Mouse (Mus musculus) mature B cell (primary cell): ENCODE data around the gene Mmp12.
"Not testable (repeated sequence)": the region's sequence is repeated elsewhere in the genome, so short reads cannot be mapped to it uniquely, and the experiment has no call there.

Experiments used
- in situ Hi-C: fragments of 300-500 bp; cut with MboI; formaldehyde crosslinking; loops from 2 replicates; pipeline ENCODE4 v1.14.3; 2019

Mmp12 gene

GRCm38 (mm10) chr9:7344107-7344506 lies at the start of gene Mmp12:
Gene Mmp12, plus strand, starts transcription at chr9:7344381.
- in situ Hi-C loops = no loop called here

- in situ Hi-C loops = no loop called here
Observed at GRCm38 (mm10) chr9:7331847-7332246, 12.3 kb upstream of the Mmp12 start.

GRCm38 (mm10) chr9:7335766-7336680 lies 8.2 kb upstream of the Mmp12 start:
- in situ Hi-C loops = no loop called here

- in situ Hi-C loops = no loop called here
Observed at GRCm38 (mm10) chr9:7336740-7337483, 7.3 kb upstream of the Mmp12 start.

- in situ Hi-C loops = no loop called here
Observed at GRCm38 (mm10) chr9:7345513-7345912, 1.3 kb downstream of the Mmp12 start.

GRCm38 (mm10) chr9:7354535-7354934 lies 10.4 kb downstream of the Mmp12 start:
- in situ Hi-C loops = no loop called here

- in situ Hi-C loops = no loop called here
Observed at GRCm38 (mm10) chr9:7387947-7388346, 43.8 kb downstream of the Mmp12 start, which contains the start of gene Mmp1b. Gene Mmp1b, minus strand, starts transcription at chr9:7388047.

- in situ Hi-C loops = not testable (repeated sequence)
Observed at GRCm38 (mm10) chr9:7396556-7396955, 52.4 kb downstream of the Mmp12 start.
